Mouse (Mus musculus) gastrocnemius, postnatal 14 days (tissue): ENCODE measurements around the gene B3glct. TPM values are rescaled to one million over a fixed set of nuclear protein-coding genes. Genes with fewer than 3 reads are reported as not detected.

ENCODE experiments used
- DNase-seq: peaks from one replicate; pipeline ENCODE4 v3.0.0; 2021; ENCODE audit warnings: mixed read lengths
- intact Hi-C: fragments of 180-260 bp; cut with DNase I; formaldehyde crosslinking; loops from one replicate; pipeline ENCODE4 v1.15.1; 2025; ENCODE audit warnings: low total_unique reads
- long read RNA-seq, 2 experiments: library from polyadenylated mRNA; stranded (forward); transcript quantifications; one replicate each; pipeline ENCODE4 v2.0.0; 2021
- total RNA-seq, 2 experiments: library from RNA; stranded (reverse); gene quantifications; 2 replicates each; pipeline ENCODE4 v1.2.3; 2021

B3glct gene
- total RNA-seq = 1 to 10 TPM; 5.2 to 5.5 TPM
- long read RNA-seq, experiment 1, full-length matches to known transcripts = 4 of 5 reads
- long read RNA-seq, experiment 1, partial matches to known transcripts = 0 of 5 reads
- long read RNA-seq, experiment 1, other reads (novel, unspliced or antisense) = 1 of 5 reads
- long read RNA-seq, experiment 2, full-length matches to known transcripts = 5 of 8 reads
- long read RNA-seq, experiment 2, partial matches to known transcripts = 2 of 8 reads
- long read RNA-seq, experiment 2, other reads (novel, unspliced or antisense) = 1 of 8 reads

GRCm38 (mm10) chr5:149678100-149678989, at the start of gene B3glct:
B3glct (plus strand) TSS chr5:149678230.
- peak; percentile 87 for DNase-seq
- intact Hi-C loops = no loop called here

- intact Hi-C loops = no loop called here
- no peak for DNase-seq
Measured at GRCm38 (mm10) chr5:149634409-149635035, 43.5 kb upstream of the B3glct start.

DNA sequence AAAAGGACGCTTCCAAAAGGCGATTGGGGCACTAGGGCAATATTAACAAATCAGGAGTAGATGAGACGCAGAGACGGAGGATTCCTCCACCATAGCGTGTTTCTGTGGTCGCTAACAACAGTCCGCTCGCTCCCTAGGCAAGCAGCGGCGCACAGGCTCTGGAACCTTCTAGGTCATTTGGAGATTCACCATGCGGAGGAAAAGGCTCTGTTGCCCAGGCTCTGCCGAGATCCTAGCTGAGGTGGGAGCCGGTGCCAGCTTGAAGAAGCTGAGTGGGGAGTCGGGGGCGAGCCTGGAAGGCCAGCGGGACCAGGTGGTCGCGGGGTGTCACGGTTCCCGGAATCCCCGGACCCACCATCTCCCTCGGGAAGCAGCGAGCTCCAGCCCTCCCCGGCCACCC, 42.5 kb upstream of the B3glct start:
- no peak for DNase-seq
- intact Hi-C loops = no loop called here

GRCm38 (mm10) chr5:149636075-149636920, 41.7 kb upstream of the B3glct start, which contains the start of gene Hsph1:
Hsph1 (minus strand) TSS chr5:149636376.
- peak; percentile 98 for DNase-seq
- intact Hi-C loops = no loop called here

GRCm38 (mm10) chr5:149637306-149637705, 40.7 kb upstream of the B3glct start:
- no peak for DNase-seq
- intact Hi-C loops = no loop called here

DNA sequence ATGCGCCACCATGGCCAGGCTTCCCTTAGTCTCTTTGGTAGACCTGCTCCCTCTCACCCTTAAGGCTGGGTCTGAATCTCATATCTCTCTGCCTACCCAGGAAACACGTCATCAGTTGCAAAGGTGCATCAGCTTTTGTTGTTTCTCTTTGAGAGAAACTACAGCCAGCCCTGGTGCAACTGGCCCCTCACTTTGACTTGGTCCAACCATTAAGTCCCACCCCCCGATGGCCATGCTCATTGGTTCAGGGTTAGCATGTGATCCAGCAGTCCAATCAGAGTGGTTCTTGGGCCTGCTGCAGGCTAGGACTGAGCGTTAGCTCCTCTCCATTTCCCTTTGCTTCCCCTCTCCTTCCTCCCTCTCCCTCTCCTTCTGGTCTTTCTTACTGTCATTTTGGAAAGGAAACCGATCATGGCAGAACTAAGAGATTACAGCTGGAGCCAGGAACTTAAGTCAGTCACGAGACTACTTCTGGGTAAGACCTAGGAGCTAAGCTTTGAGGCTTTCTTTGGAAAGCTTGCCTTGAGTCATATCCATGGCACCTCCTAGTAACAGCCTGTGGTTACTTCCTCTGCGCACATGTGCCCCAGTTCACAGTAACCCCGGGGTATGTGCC, 36.6 kb upstream of the B3glct start:
- no peak for DNase-seq
- intact Hi-C loops = no loop called here

- DNase-seq = no peak
- intact Hi-C loops = no loop called here
Measured at GRCm38 (mm10) chr5:149642366-149642765, 35.7 kb upstream of the B3glct start.

DNA sequence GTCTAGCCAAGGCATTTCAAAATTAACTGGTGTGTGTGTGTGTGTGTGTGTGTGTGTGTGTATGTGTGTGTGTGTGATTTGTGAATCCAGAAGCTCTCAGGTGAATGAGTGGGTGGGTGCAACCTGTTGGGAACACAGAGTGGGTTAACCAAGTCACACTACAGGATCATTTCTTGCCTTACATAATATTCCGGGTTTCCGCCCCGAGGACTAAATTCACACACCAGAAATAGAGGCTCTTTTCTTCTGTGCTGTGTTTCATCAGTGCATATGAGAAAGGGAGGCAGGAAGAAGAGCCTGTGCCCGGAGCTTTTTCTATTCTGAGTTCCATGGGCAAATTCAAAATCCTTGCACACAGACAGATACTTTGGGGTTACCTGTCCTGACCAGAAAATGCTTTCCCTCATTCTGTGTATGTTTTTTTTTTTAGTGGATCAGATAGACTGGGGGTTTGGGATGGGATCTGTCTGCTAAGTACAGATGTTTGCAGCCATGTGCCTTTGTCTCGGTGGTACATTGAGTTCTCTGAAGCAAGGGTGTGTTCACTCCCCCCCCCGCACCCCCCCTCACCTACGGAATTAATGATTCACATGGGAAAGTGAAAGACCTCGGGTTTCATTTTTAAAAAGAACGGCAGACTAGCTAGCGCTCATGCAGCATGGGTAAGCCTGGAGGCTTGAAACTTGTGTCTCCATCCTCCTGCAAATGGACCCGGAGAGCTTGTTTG, 35.1 kb upstream of the B3glct start:
- intact Hi-C loops = no loop called here
- DNase-seq = no peak

DNA sequence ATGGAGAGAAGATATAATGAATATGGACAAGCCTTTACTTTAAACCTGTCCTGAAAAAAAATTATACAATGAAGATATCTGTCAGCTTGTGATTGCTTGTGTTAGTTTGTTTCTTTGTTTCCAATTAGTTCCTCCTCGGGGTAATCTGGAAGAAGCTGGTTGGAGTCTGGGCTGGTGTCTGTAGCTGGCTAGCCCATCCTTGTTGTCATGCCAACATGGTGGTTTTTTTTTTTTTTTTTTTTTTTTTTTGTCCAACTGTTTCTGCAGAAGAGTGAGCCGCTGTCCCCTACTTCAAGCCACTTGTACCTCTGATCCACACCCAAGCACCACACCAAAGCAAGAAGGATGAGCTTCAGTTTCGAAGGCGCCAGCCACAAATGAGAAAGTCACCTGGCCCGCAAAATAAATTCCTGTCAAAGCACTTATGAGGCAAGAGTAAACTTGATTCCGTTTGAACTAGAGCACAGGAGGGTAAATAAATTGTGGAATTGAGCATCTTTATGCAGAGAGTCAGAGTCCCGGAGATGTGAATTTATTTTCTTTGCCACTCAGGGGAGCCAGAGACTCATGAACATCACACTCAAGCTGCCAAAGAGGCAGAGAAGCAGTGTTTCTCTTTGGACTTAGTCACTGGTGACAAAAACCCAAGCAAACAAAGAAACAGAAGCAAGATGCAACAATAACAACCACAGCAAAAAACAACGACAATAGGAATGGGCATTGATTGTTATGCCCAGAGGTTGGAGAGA, 30.5 kb upstream of the B3glct start:
- intact Hi-C loops = no loop called here
- no peak for DNase-seq

DNA sequence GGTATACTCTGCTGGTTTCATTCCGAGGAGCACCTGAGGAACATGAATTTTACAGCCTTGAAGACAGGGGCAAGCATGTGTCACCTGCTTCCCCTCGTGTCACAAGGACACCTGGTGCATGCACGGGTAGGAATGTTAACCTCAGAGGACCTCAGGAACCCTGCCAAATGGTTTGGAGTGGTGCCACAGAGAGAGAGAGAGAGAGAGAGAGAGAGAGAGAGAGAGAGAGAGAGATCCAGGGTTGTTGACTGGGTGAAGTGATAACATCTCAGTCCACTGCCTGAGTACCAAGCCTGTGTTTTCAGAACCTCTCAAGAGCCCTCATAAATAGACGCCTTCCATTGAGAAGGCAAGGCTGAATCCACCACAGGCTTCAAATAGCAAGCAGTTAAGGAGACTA, 29.8 kb upstream of the B3glct start:
- intact Hi-C loops = no loop called here
- no peak for DNase-seq

- intact Hi-C loops = no loop called here
- no peak for DNase-seq
Measured at GRCm38 (mm10) chr5:149648895-149649406, 29.1 kb upstream of the B3glct start.

DNA sequence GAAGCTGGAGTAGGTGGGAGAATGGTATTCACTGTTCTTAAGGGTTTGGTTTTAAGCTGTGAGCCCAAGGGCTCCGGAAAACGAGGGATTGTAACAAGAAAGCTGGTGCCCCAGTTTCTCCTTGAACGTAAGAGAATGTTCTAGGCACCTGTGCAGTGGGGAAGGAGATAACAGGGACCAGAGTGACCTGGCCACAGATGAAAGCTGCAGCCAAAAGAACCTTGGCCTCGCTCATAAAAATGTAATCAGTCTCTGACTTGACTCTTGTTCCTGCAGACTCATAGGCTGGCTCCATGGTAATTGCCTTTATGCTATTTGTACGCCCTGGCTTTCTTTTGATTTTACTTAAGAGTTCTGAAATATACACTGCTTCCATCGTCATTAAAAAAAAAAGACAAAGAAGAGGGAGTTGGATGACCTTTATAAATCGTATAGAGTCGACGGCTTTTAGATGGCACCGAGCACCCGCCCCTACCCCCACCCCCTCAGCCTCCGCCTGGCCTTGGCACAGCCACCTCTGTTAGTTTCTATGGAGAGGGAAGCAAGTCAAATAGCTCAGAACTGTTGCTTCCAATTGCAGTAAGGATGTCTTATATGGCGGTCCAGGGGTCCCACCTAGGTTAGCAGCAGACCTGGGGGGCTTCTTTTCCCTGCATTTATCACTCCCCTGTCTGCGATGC, 28.4 kb upstream of the B3glct start:
- no peak for DNase-seq
- intact Hi-C loops = no loop called here

DNA sequence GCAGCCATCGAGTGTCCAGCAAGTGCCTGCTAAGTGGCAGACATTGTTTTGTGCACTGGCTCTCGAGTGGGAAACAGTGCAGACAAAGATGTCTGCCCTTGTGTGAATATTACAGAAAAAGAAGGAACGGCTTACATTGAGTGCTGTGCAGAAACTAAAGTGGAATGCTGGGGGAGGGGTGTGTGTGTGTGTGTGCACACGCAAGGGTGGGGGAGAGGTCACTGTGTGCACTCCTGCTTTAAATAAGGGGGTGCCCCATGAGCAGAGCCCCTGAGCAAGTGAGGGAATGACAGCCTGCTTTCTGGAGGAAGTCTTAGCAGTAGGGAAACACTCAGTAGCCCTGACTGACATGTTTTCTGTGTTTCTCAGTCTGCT, 27.9 kb upstream of the B3glct start:
- DNase-seq = no peak
- intact Hi-C loops = no loop called here

DNA sequence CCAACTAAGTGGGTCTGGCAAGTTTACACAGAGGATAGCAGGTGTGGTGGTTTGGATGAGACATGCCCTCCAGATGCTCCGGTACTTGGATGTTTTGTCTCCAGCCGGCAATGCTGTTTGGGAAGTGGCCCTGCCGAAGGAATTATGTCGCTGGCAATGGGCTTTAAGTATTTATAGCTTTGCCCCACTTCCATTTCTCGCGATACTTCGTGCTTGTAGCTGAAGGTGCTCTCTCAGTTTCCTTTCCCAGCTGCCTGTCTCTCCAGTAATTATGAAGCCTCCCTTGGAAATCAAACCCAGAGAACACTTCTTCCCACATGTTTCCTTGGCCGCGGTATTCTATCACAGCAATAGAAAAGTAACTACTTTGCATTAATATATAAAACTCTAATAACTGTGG, 22.4 kb upstream of the B3glct start:
- intact Hi-C loops = no loop called here
- DNase-seq = no peak

GRCm38 (mm10) chr5:149658022-149658421, 20.0 kb upstream of the B3glct start:
- DNase-seq = no peak
- intact Hi-C loops = no loop called here

GRCm38 (mm10) chr5:149658741-149659413, 19.2 kb upstream of the B3glct start:
- intact Hi-C loops = no loop called here
- no peak for DNase-seq

DNA sequence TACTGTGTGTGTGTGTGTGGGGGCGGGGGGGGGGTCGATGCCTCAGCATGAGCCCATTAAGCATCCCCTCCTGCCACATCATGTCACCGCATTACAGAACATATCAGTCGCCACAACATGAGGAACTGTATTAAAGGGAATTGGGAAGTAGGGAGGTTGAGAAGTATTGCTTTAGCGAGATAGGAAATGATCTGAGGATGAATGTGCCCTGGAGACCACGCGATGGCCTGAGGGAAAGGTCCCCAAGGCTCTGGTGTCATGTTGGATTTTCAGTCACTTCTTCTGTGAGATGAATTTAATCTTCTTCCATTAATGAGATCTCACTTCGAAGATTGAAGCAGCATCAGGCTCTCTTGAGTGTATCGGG, 18.6 kb upstream of the B3glct start:
- intact Hi-C loops = no loop called here
- no peak for DNase-seq
